Mouse (Mus musculus) limb, embryonic 10.5 days (tissue): ENCODE measurements around the gene Nat8f1. TPM values are rescaled to one million over a fixed set of nuclear protein-coding genes. Genes with fewer than 3 reads are reported as not detected.
"Not testable (repeated sequence)": the region's sequence is repeated elsewhere in the genome, so short reads cannot be mapped to it uniquely, and the experiment has no call there.

Experiments used
- DNase-seq: peaks from one replicate; pipeline ENCODE4 v3.0.0-alpha.2; 2017; ENCODE audit warnings: low spot score
- H3K27ac ChIP-seq: fragments of 300-500 bp; sonication (generic); 2 replicates; pipeline ENCODE4 v1.5.1; 2016; ENCODE audit warnings: mild to moderate bottlenecking
- H3K27me3 ChIP-seq: fragments of 300-500 bp; sonication (generic); 2 replicates; pipeline ENCODE4 v1.6.1; 2016; ENCODE audit warnings: low read depth, mild to moderate bottlenecking; ENCODE audit not compliant: poor library complexity, severe bottlenecking
- H3K36me3 ChIP-seq: fragments of 300-500 bp; sonication (generic); 2 replicates; pipeline ENCODE4 v1.6.1; 2016; ENCODE audit warnings: mild to moderate bottlenecking, moderate library complexity
- H3K4me1 ChIP-seq: fragments of 300-500 bp; sonication (generic); 2 replicates; pipeline ENCODE4 v1.6.1; 2016
- H3K4me3 ChIP-seq: fragments of 300-500 bp; sonication (generic); 2 replicates; pipeline ENCODE4 v1.5.1; 2016; ENCODE audit warnings: mild to moderate bottlenecking, moderate library complexity
- H3K9me3 ChIP-seq: fragments of 300-500 bp; sonication (generic); replicated peaks from 2 replicates; pipeline ENCODE4 v1.6.1; 2016; ENCODE audit warnings: mild to moderate bottlenecking
- WGBS: fragments of 180-500 bp; shearing (Covaris S2); methylation state at CpG from one replicate; pipeline ENCODE4 v1.1.7; 2016; 5-methylcytosine and 5-hydroxymethylcytosine counted together
- polyA plus RNA-seq: library from polyadenylated mRNA; unstranded; fragments of >200 nt; fragmentation: Nextera tagmentation; extraction: Ambion mirVana; gene quantifications from 2 replicates; pipeline ENCODE4 v1.2.1, GENCODE M21; 2016

Gene Nat8f1
- polyA plus RNA-seq, 1 experiment from 2014 or later = 5.2 TPM

- Histone ChIP-seq H3K4me3 (no peak overlapping the region), H3K36me3 (peaks cover 82% of the 10 kb centered on the region), H3K9me3 (no peaks in the 10 kb centered on the region), H3K27me3 (no peaks in the 10 kb centered on the region), H3K27ac (no peak overlapping the region), H3K4me1 (no peaks in the 10 kb centered on the region)
- no peak for DNase-seq
- 87% methylated on average over 1 of the region's 1 CpGs for WGBS
These were observed 11.2 kb upstream of the Nat8f1 start for GRCm38 (mm10) chr6:85926709-85927108.

GRCm38 (mm10) chr6:85923643-85924042 lies 8.2 kb upstream of the Nat8f1 start:
- Histone ChIP-seq H3K27ac (no peak overlapping the region), H3K4me3 (no peak overlapping the region), H3K4me1 (no peaks in the 10 kb centered on the region), H3K36me3 (peaks cover 72% of the 10 kb centered on the region), H3K27me3 (no peaks in the 10 kb centered on the region), H3K9me3 (no peaks in the 10 kb centered on the region)
- WGBS = 93% methylated on average over 1 of the region's 1 CpGs
- no peak for DNase-seq

- no peak overlapping the region for H3K27ac ChIP-seq
- WGBS = 94% methylated on average over 4 of the region's 4 CpGs
- H3K9me3 ChIP-seq = no peaks in the 10 kb centered on the region
- H3K27me3 ChIP-seq = no peaks in the 10 kb centered on the region
- H3K36me3 ChIP-seq = peaks cover 31% of the 10 kb centered on the region
- H3K4me3 ChIP-seq = no peak overlapping the region
- H3K4me1 ChIP-seq = peaks cover 13% of the 10 kb centered on the region
- no peak for DNase-seq
These were observed 3.9 kb upstream of the Nat8f1 start for GRCm38 (mm10) chr6:85919401-85919800.

GRCm38 (mm10) chr6:85918341-85918740 lies 2.9 kb upstream of the Nat8f1 start:
- not testable (repeated sequence) for H3K4me3 ChIP-seq, H3K9me3 ChIP-seq, DNase-seq, H3K27ac ChIP-seq, H3K27me3 ChIP-seq
- WGBS = 96% methylated on average over 3 of the region's 3 CpGs
- H3K36me3 ChIP-seq = peaks cover 25% of the 10 kb centered on the region
- H3K4me1 ChIP-seq = peaks cover 13% of the 10 kb centered on the region

GRCm38 (mm10) chr6:85916596-85916995 lies 1.1 kb upstream of the Nat8f1 start:
- H3K4me3 ChIP-seq = peak overlapping the region; percentile 62
- no peaks in the 10 kb centered on the region for H3K27me3 ChIP-seq
- peak overlapping the region; percentile 88; the same call in 1 of the 2 replicates for H3K27ac ChIP-seq
- no peak for DNase-seq
- 86% methylated on average over 6 of the region's 6 CpGs for WGBS
- H3K4me1 ChIP-seq = peaks cover 13% of the 10 kb centered on the region
- H3K36me3 ChIP-seq = peaks cover 12% of the 10 kb centered on the region; the same call in 1 of the 2 replicates
- H3K9me3 ChIP-seq = no peaks in the 10 kb centered on the region

GRCm38 (mm10) chr6:85915141-85915538 lies 347 bp downstream of the Nat8f1 start:
- Histone ChIP-seq H3K4me1 (peaks cover 13% of the 10 kb centered on the region), H3K9me3 (no peaks in the 10 kb centered on the region), H3K27me3 (no peaks in the 10 kb centered on the region), H3K4me3 (peak overlapping the region; percentile 62), H3K27ac (peak overlapping the region; percentile 88), H3K36me3 (no peaks in the 10 kb centered on the region)
- no peak for DNase-seq
- 7% methylated on average over 11 of the region's 11 CpGs for WGBS

GRCm38 (mm10) chr6:85911587-85911986 lies 3.9 kb downstream of the Nat8f1 start, which contains the start of gene Tprkb:
Gene Tprkb, plus strand, starts transcription at chr6:85911865.
- H3K36me3 ChIP-seq = no peaks in the 10 kb centered on the region
- no peak within 1 kb of the TSS for H3K27ac ChIP-seq
- H3K4me1 ChIP-seq = peaks cover 12% of the 10 kb centered on the region
- H3K4me3 ChIP-seq = no peak within 1 kb of the TSS
- WGBS = 86% methylated on average over 3 of the region's 3 CpGs
- DNase-seq = no peak
- no peaks in the 10 kb centered on the region for H3K27me3 ChIP-seq
- no peaks in the 10 kb centered on the region for H3K9me3 ChIP-seq

GRCm38 (mm10) chr6:85909704-85910103 lies 5.8 kb downstream of the Nat8f1 start:
- Histone ChIP-seq H3K4me1 (peaks cover 2% of the 10 kb centered on the region), H3K27ac (no peak overlapping the region), H3K9me3 (no peaks in the 10 kb centered on the region), H3K36me3 (no peaks in the 10 kb centered on the region), H3K27me3 (no peaks in the 10 kb centered on the region), H3K4me3 (no peak overlapping the region)
- DNase-seq = no peak
- 91% methylated on average over 1 of the region's 1 CpGs for WGBS

GRCm38 (mm10) chr6:85908341-85908740 lies 7.1 kb downstream of the Nat8f1 start:
- no peak overlapping the region for H3K4me3 ChIP-seq
- H3K27me3 ChIP-seq = no peaks in the 10 kb centered on the region
- H3K9me3 ChIP-seq = no peaks in the 10 kb centered on the region
- no peak overlapping the region for H3K27ac ChIP-seq
- no peak for DNase-seq
- no peaks in the 10 kb centered on the region for H3K36me3 ChIP-seq
- H3K4me1 ChIP-seq = no peaks in the 10 kb centered on the region
- 75% methylated on average over 3 of the region's 3 CpGs for WGBS

GRCm38 (mm10) chr6:85906911-85907351 lies 8.6 kb downstream of the Nat8f1 start:
- H3K36me3 ChIP-seq = not testable (repeated sequence)

GRCm38 (mm10) chr6:85904642-85905061 lies 10.8 kb downstream of the Nat8f1 start, which contains the start of gene Nat8f4:
Gene Nat8f4, minus strand, starts transcription at chr6:85904884.
- not testable (repeated sequence) for H3K27me3 ChIP-seq, H3K27ac ChIP-seq, H3K9me3 ChIP-seq, H3K36me3 ChIP-seq, H3K4me1 ChIP-seq
- peak within 1 kb of the TSS; percentile 36 for H3K4me3 ChIP-seq
- peak; percentile 51 for DNase-seq
- WGBS = 17% methylated on average over 20 of the region's 20 CpGs

More at GRCm38 (mm10) chr6:85906911-85907351, 8.6 kb downstream of the Nat8f1 start:
- H3K4me3 ChIP-seq, H3K27me3 ChIP-seq, H3K9me3 ChIP-seq, H3K4me1 ChIP-seq, DNase-seq, H3K27ac ChIP-seq: not testable (repeated sequence)
- WGBS = 81% methylated on average over 2 of the region's 2 CpGs

GRCm38 (mm10) chr6:85902303-85902702 lies 13.2 kb downstream of the Nat8f1 start:
- Histone ChIP-seq H3K27me3 (no peaks in the 10 kb centered on the region), H3K4me3 (no peak overlapping the region), H3K4me1 (no peaks in the 10 kb centered on the region), H3K9me3 (no peaks in the 10 kb centered on the region), H3K36me3 (no peaks in the 10 kb centered on the region), H3K27ac (no peak overlapping the region)
- 94% methylated on average over 2 of the region's 2 CpGs for WGBS
- peak; percentile 2 for DNase-seq

- DNase-seq = peak; percentile 23
- 81% methylated on average over 7 of the region's 8 CpGs for WGBS
- not testable (repeated sequence) for H3K36me3 ChIP-seq
These were observed 16.7 kb downstream of the Nat8f1 start for GRCm38 (mm10) chr6:85898596-85899475.

More at GRCm38 (mm10) chr6:85898596-85899475, 16.7 kb downstream of the Nat8f1 start:
- H3K4me3 ChIP-seq, H3K4me1 ChIP-seq, H3K27me3 ChIP-seq, H3K9me3 ChIP-seq, H3K27ac ChIP-seq: not testable (repeated sequence)
